Mouse (Mus musculus) spleen, adult 2 months (tissue): ENCODE measurements at regions not wholly inside any gene's neighbourhood (a gene's known extent, or its start where the extent isn't known, plus 50 kb on each side); places are given as distances from the start of the nearest gene placed in this dataset.

Experiments used
- CTCF ChIP-seq: fragments of 200-500 bp; IDR thresholded peaks from 2 replicates; pipeline ENCODE4 v1.5.1; 2011; ENCODE audit warnings: mild to moderate bottlenecking, inconsistent platforms; ENCODE audit not compliant: insufficient read depth, insufficient read length, insufficient replicate concordance; ENCODE audit errors: extremely low read depth
- POLR2A ChIP-seq: fragments of 200-500 bp; IDR thresholded peaks from 2 replicates; pipeline ENCODE4 v1.6.1; 2011; ENCODE audit warnings: low read depth, low read length, inconsistent platforms

DNA sequence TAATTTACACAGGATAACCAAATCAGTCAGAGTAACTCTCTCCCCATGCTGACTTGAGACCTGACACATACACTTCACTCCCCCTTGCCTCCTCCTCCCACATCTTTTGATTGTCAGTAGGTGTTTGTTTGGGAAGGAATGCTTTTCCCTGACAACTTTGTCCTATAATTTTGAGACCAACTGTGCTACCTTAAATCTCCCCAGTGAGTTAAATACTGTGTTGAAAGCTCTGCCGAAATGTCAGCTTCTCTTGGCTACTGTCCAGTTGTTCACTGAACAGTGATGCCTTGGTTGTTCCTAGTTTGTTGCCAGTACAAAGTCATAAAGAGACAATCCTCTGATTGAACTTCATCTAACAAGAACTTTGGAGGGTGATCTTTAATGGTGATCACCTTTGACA is 99.0 kb downstream of the Gm21750 start:
- TF ChIP-seq CTCF (no peak), POLR2A (no peak)
